Mouse (Mus musculus) ES-Bruce4 (cell line): ENCODE data around the gene Slc25a16.

Experiments
- CTCF ChIP-seq: IDR thresholded peaks from one replicate; pipeline ENCODE4 v1.8.1; 2011; ENCODE audit warnings: low read depth, low read length
- EP300 ChIP-seq: IDR thresholded peaks from 2 replicates; pipeline ENCODE4 v1.6.1; 2011; ENCODE audit warnings: low read depth, low read length; ENCODE audit not compliant: insufficient read depth

- no peak for TF ChIP-seq CTCF
- no peak for TF ChIP-seq EP300
Measured at GRCm38 (mm10) chr10:62874828-62875227, 45.6 kb upstream of the Slc25a16 start.
